Comparison of ENCODE assay signal across 9 mouse cellular contexts in genomic region chr12:109459481-109460401, GRCm38 (mm10). TPM values are rescaled to one million over a fixed set of nuclear protein-coding genes. Genes with fewer than 3 reads are reported as not detected.
DNase-seq lines count a peak whose midpoint lies in the region; ATAC-seq and TF ChIP-seq lines count a peak whose summit lies in the region.
"Had no signal": no experiment of that assay in that cellular context is flagged by ENCODE, and none has a peak within 500 bp of the region (broad histone marks: within the 10 kb centered on the region; RNA-seq: fewer than 3 reads in every experiment).

No protein-coding gene starts in this region.

- H3K4me2 ChIP-seq in heart, embryonic 13.5 days: peak overlapping the region; percentile 65
- peak overlapping the region; percentile 51 for H3K4me2 ChIP-seq in embryonic facial prominence, embryonic 13.5 days
- H3K4me2 ChIP-seq in intestine, postnatal 0 days (replicated peaks; ENCODE audit: low read depth): peak overlapping the region; percentile 21; the same call in 1 of the 2 replicates
- peak overlapping the region; percentile 45 for H3K4me2 ChIP-seq in neural tube, embryonic 15.5 days

- TF ChIP-seq CTCF in intestine, postnatal 0 days (IDR thresholded peaks at IDR 0.05; ENCODE audit: low read depth): no peak

- H3K9me3 ChIP-seq in heart, embryonic 13.5 days: no peaks in the 10 kb centered on the region
- H3K9me3 ChIP-seq in embryonic facial prominence, embryonic 13.5 days: no peaks in the 10 kb centered on the region
- H3K9me3 ChIP-seq in intestine, postnatal 0 days (ENCODE audit: control insufficient read depth): no peaks in the 10 kb centered on the region
- H3K9me3 ChIP-seq in neural tube, embryonic 15.5 days (replicated peaks): no peaks in the 10 kb centered on the region

- H3K4me3 ChIP-seq in heart, embryonic 13.5 days: peak overlapping the region; percentile 40
- peak overlapping the region; percentile 21 for H3K4me3 ChIP-seq in embryonic facial prominence, embryonic 13.5 days
- H3K4me3 ChIP-seq in intestine, postnatal 0 days (ENCODE audit: low read depth, low read length): no peak overlapping the region
- 0 out of 2 replicates have a peak overlapping the region, but pooled peaks have one; percentile 6 for H3K4me3 ChIP-seq in neural tube, embryonic 15.5 days (replicated peaks)

- H3K27ac ChIP-seq in heart, embryonic 13.5 days (replicated peaks): no peak overlapping the region
- H3K27ac ChIP-seq in embryonic facial prominence, embryonic 13.5 days: no peak overlapping the region
- H3K27ac ChIP-seq in intestine, postnatal 0 days (ENCODE audit: low read depth, low read length): no peak overlapping the region
- H3K27ac ChIP-seq in neural tube, embryonic 15.5 days (replicated peaks): no peak overlapping the region

- no peak for DNase-seq in heart, adult 18-20 months
- DNase-seq in cerebellum, adult 18-20 months: no peak
- DNase-seq in layer of hippocampus, adult 8-10 months (ENCODE audit: low spot score in 2 of 2): no peak
- DNase-seq in layer of hippocampus, postnatal 25 days (ENCODE audit: extremely low spot score in 1 of 2, low spot score in 1 of 2): no peak

- peak overlapping the region; percentile 71 for H3K9ac ChIP-seq in heart, embryonic 13.5 days
- H3K9ac ChIP-seq in embryonic facial prominence, embryonic 13.5 days: peak overlapping the region; percentile 54
- no peak overlapping the region for H3K9ac ChIP-seq in intestine, postnatal 0 days (ENCODE audit: low read depth, low read length)
- H3K9ac ChIP-seq in neural tube, embryonic 15.5 days (replicated peaks): no peak overlapping the region; the same call in 1 of the 2 replicates

- no peak for ATAC-seq in heart, embryonic 13.5 days (ENCODE audit: extremely low read depth, insufficient number of reproducible peaks, low FRiP score, low TSS enrichment)
- ATAC-seq in embryonic facial prominence, embryonic 13.5 days (ENCODE audit: insufficient number of reproducible peaks, insufficient read depth, low FRiP score, low TSS enrichment, low read depth): no peak
- no peak for ATAC-seq in intestine, postnatal 0 days
- ATAC-seq in neural tube, embryonic 15.5 days (ENCODE audit: low FRiP score): no peak; the same call in 1 of the 2 replicates

- H3K36me3 ChIP-seq in heart, embryonic 13.5 days: no peaks in the 10 kb centered on the region
- no peaks in the 10 kb centered on the region for H3K36me3 ChIP-seq in embryonic facial prominence, embryonic 13.5 days
- no peaks in the 10 kb centered on the region for H3K36me3 ChIP-seq in intestine, postnatal 0 days (ENCODE audit: control insufficient read depth, insufficient read depth)
- H3K36me3 ChIP-seq in neural tube, embryonic 15.5 days: no peaks in the 10 kb centered on the region

- peaks cover 82% of the 10 kb centered on the region for H3K27me3 ChIP-seq in heart, embryonic 13.5 days (replicated peaks)
- peaks cover 66% of the 10 kb centered on the region for H3K27me3 ChIP-seq in embryonic facial prominence, embryonic 13.5 days
- H3K27me3 ChIP-seq in intestine, postnatal 0 days (replicated peaks; ENCODE audit: control insufficient read depth, insufficient read depth, low read length): peaks cover 18% of the 10 kb centered on the region; the same call in 1 of the 2 replicates
- H3K27me3 ChIP-seq in neural tube, embryonic 15.5 days (replicated peaks): peaks cover 17% of the 10 kb centered on the region
- H3K27me3 ChIP-seq: CH12.LX had no signal

- 24% methylated on average over 49 of the region's 49 CpGs for WGBS in heart, embryonic 13.5 days
- WGBS in embryonic facial prominence, embryonic 13.5 days: 35% methylated on average over 49 of the region's 49 CpGs
- 51% methylated on average over 49 of the region's 49 CpGs for WGBS in intestine, postnatal 0 days
- 29% methylated on average over 49 of the region's 49 CpGs for WGBS in neural tube, embryonic 15.5 days

- peaks cover 18% of the 10 kb centered on the region for H3K4me1 ChIP-seq in heart, embryonic 13.5 days
- H3K4me1 ChIP-seq in embryonic facial prominence, embryonic 13.5 days: peaks cover 42% of the 10 kb centered on the region
- H3K4me1 ChIP-seq in intestine, postnatal 0 days (replicated peaks; ENCODE audit: control insufficient read depth, insufficient read depth, low read length): no peaks in the 10 kb centered on the region
- peaks cover 39% of the 10 kb centered on the region for H3K4me1 ChIP-seq in neural tube, embryonic 15.5 days

RNA-seq across cellular contexts. Expression of gene Dlk1, which starts 7.1 kb away (rescaled TPM):
- 103 and 130 TPM in 2 replicates for polyA plus RNA-seq in heart, embryonic 13.5 days (2015; fragmentation: Nextera tagmentation; extraction: Ambion mirVana)
- under 1 TPM in 1 of 2 experiments, not detected in 1; 0.90 TPM for total RNA-seq in heart, adult 18-20 months (2021)
- polyA plus RNA-seq in embryonic facial prominence, embryonic 13.5 days (2015; fragmentation: Nextera tagmentation; extraction: Ambion mirVana): 176 and 272 TPM in 2 replicates
- 73.6 and 78.6 TPM in 2 replicates for polyA plus RNA-seq in intestine, postnatal 0 days (2015; fragmentation: Nextera tagmentation; extraction: Ambion mirVana)
- polyA plus RNA-seq in neural tube, embryonic 15.5 days (2015; fragmentation: Nextera tagmentation; extraction: Ambion mirVana): 96.8 and 132 TPM in 2 replicates
- 10 to 100 TPM in 1 of 4 experiments, 1 to 10 TPM in 3; 6.6 to 10.6 (median 7.2) TPM for total RNA-seq in layer of hippocampus, adult 8-10 months (2022)
- 1 to 10 TPM; 3.4 to 6.7 TPM for total RNA-seq in layer of hippocampus, postnatal 25 days (2021)
- total RNA-seq: CH12.LX had no signal

Comparison
In these comparisons a context has a peak if more than half of its experiments do, and no peak if none do; other contexts are left out.
1. H3K9ac ChIP-seq: peak in heart, embryonic 13.5 days (single experiment) and embryonic facial prominence, embryonic 13.5 days (single experiment); none in intestine, postnatal 0 days (single experiment) and neural tube, embryonic 15.5 days (single experiment).
2. Peak in every context shown above with its lines, with median percentiles within 50 percentile points of each other: H3K4me2 ChIP-seq.